Mouse (Mus musculus) olfactory bulb, adult 2 months (tissue): ENCODE results near the gene Actn1.

Experiments used
- CTCF ChIP-seq: fragments of 200-500 bp; IDR thresholded peaks from 2 replicates; pipeline ENCODE4 v1.5.1; 2012; ENCODE audit warnings: low read depth, mild to moderate bottlenecking, low read length, moderate library complexity; ENCODE audit not compliant: insufficient read depth
- POLR2A ChIP-seq: fragments of 200-500 bp; IDR thresholded peaks from 2 replicates; pipeline ENCODE4 v1.6.1; 2012; ENCODE audit warnings: mild to moderate bottlenecking, low read depth, low read length, moderate library complexity; ENCODE audit not compliant: insufficient read depth

- TF ChIP-seq CTCF (no peak), POLR2A (no peak)
These were observed 38.5 kb upstream of the Actn1 start for GRCm38 (mm10) chr12:80298714-80299113.
